Mouse (Mus musculus) frontal cortex, postnatal 14 days (tissue): ENCODE measurements at regions not wholly inside any gene's neighbourhood (a gene's known extent, or its start where the extent isn't known, plus 50 kb on each side); places are given as distances from the start of the nearest gene placed in this dataset.
A peak's percentile ranks its signal among the peaks of the same experiment; 100 is the strongest.

Experiments used
- DNase-seq, 2 experiments: peaks; one replicate each; pipeline ENCODE4 v3.0.0; 2022; ENCODE audit warnings: low spot score in 2 of 2

- DNase-seq: no peak
Observed at GRCm38 (mm10) chr3:35496027-35496824, 257.7 kb upstream of the Atp11b start.

- DNase-seq: no peak
Observed at GRCm38 (mm10) chr3:35510314-35510713, 243.6 kb upstream of the Atp11b start.

- no peak for DNase-seq
Observed at GRCm38 (mm10) chr3:35516517-35516916, 237.4 kb upstream of the Atp11b start.

GRCm38 (mm10) chr3:35520131-35520530 is 233.8 kb upstream of the Atp11b start:
- DNase-seq: peak in 1 of 2 experiments; percentile 4

GRCm38 (mm10) chr3:35547696-35548095 is 206.2 kb upstream of the Atp11b start:
- DNase-seq: no peak

- no peak for DNase-seq
Observed at GRCm38 (mm10) chr3:35551791-35552190, 202.1 kb upstream of the Atp11b start.

- no peak for DNase-seq
Observed at GRCm38 (mm10) chr3:35560425-35560824, 193.5 kb upstream of the Atp11b start.

- DNase-seq: peak; percentile 47 to 80
Observed at GRCm38 (mm10) chr3:35574402-35574801, 179.5 kb upstream of the Atp11b start.
